Mouse (Mus musculus): ENCODE measurements around the gene Tex48. TPM values are rescaled to one million over a fixed set of nuclear protein-coding genes. Genes with fewer than 3 reads are reported as not detected.

Gene Tex48
- polyA plus RNA-seq, 1 experiment = not detected

DNA sequence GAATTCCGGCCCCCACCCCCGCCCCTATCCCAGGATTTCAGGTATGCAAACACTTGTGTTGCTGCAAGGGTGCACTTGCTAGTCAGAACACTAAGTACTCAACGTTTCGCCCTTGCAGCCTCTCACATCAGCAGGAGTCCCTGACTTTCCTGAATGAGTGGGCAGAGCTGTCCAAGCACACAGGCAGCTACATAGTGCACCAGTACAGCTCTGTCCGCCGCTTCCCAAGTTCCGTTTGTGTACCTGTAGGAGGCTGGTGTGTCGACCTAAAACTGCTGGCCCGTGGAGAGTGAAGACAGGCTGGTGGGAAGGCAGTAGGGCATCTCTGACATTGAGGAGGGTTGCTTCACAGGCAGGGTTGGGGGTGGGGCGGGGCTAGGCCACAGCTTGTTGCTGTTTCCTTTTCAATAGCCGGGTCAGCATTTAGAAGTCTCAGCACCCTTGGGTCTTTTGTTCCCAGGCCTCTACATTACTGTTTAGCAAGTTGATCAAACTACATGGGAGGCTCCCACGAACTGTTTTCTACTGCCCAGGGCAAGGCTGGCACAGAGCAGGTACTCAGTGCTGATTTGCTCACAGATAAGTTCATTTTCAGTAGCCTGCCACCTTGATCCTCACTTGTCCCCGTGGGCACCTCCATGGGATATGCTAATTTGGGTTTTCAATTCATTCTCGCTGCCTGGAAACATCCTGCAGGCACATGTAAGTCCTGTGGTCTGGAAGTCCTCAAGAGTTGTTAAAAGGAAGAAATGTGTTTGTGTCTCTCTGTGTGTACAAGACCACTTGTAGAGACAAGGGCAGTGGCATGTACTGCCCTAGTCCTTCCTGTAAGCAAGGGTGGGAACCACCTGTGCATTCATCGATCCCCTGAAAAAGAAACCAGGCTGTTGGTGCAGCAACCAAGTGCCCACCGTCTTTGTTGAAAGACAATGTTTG, 64.8 kb downstream of the Tex48 start:
- H3K4me1 ChIP-seq (ENCODE audit: control insufficient read depth, insufficient read depth, low read length) = peaks cover 16% of the 10 kb centered on the region
- no peak for TF ChIP-seq CTCF (IDR thresholded peaks at IDR 0.05; ENCODE audit: control insufficient read depth, insufficient read depth, low read length)
- TF ChIP-seq POLR2A (IDR thresholded peaks at IDR 0.05; ENCODE audit: borderline replicate concordance, control insufficient read depth, low read depth, low read length) = no peak
- H3K4me3 ChIP-seq (replicated peaks; ENCODE audit: control insufficient read depth, low read depth, low read length) = no peak overlapping the region
- WGBS = 49% methylated on average over 16 of the region's 16 CpGs
- H3K27ac ChIP-seq (ENCODE audit: control insufficient read depth, insufficient read depth, low read depth, low read length, poor library complexity) = peak overlapping the region; percentile 56

Other genes with a start within 250 kb of the Tex48 start
- gene Akna, start 219.1 kb downstream of the Tex48 start, polyA plus RNA-seq (2011; ENCODE audit: insufficient read depth, insufficient read length, low replicate concordance, missing spikeins) = 34.5 and 61.0 TPM in 2 replicates
- 1.6 and 13.0 TPM in 2 replicates for gene Whrn, start 126.4 kb downstream of the Tex48 start, polyA plus RNA-seq (2011; ENCODE audit: insufficient read depth, insufficient read length, low replicate concordance, missing spikeins)
- 79.7 and 87.6 TPM in 2 replicates for gene Atp6v1g1, start 77.7 kb downstream of the Tex48 start, polyA plus RNA-seq (2011; ENCODE audit: insufficient read depth, insufficient read length, low replicate concordance, missing spikeins)
- gene Tmem268, start 63.6 kb downstream of the Tex48 start, polyA plus RNA-seq (2011; ENCODE audit: insufficient read depth, insufficient read length, low replicate concordance, missing spikeins) = 5.6 and 8.5 TPM in 2 replicates
- gene Gm11213, start 17.2 kb downstream of the Tex48 start, polyA plus RNA-seq (2011; ENCODE audit: insufficient read depth, insufficient read length, low replicate concordance, missing spikeins) = not detected in 2 replicates
- not detected in 2 replicates for gene Gm11214, start 41.0 kb upstream of the Tex48 start, polyA plus RNA-seq (2011; ENCODE audit: insufficient read depth, insufficient read length, low replicate concordance, missing spikeins)
- gene Tnfsf15, start 122.7 kb upstream of the Tex48 start, polyA plus RNA-seq (2011; ENCODE audit: insufficient read depth, insufficient read length, low replicate concordance, missing spikeins) = not detected in 2 replicates
- gene Tnfsf8, start 238.9 kb upstream of the Tex48 start, polyA plus RNA-seq (2011; ENCODE audit: insufficient read depth, insufficient read length, low replicate concordance, missing spikeins) = 0.25 and 0.52 TPM in 2 replicates

All from bone marrow, adult 2 months (tissue).